Mouse (Mus musculus): ENCODE measurements at regions not wholly inside any gene's neighbourhood (a gene's known extent, or its start where the extent isn't known, plus 50 kb on each side); places are given as distances from the start of the nearest gene placed in this dataset.
A peak's percentile ranks its signal among the peaks of the same experiment; 100 is the strongest.

- ATAC-seq (replicated peaks; ENCODE audit: low FRiP score) = 0 out of 2 replicates have a peak, but pooled peaks have one; percentile 29
- no peak overlapping the region for H3K27ac ChIP-seq
Measured at GRCm38 (mm10) chr4:31411770-31412525, 551.9 kb upstream of the Map3k7 start.

DNA sequence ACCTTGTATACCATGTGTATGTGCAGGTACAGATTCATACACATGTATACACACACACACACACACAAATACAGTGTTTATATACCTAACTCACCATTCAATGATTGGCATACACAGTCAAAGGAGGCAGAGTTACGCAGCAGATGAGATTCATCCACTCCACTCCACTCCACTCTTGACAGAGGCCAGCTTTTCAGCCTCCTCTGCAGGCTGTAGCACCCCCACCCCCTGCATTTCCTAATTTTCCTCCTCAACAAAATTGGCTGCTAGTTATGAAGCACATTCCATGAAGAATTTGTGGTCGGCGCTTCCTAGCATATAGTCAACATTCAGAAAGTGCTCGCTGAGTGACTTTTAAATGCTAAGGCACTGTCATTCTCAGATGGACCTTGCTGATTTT is 546.7 kb upstream of the Map3k7 start:
- no peak overlapping the region for H3K4me2 ChIP-seq
- ATAC-seq (replicated peaks; ENCODE audit: low FRiP score) = no peak
- no peak overlapping the region for H3K4me3 ChIP-seq (replicated peaks)
- peaks cover 1% of the 10 kb centered on the region; the same call in 1 of the 2 replicates for H3K4me1 ChIP-seq
- H3K9ac ChIP-seq = no peak overlapping the region
- no peaks in the 10 kb centered on the region for H3K9me3 ChIP-seq (replicated peaks)
- 85% methylated on average over 4 of the region's 4 CpGs for WGBS
- H3K36me3 ChIP-seq = no peaks in the 10 kb centered on the region
- H3K27me3 ChIP-seq = no peaks in the 10 kb centered on the region
- no peak overlapping the region for H3K27ac ChIP-seq

More at GRCm38 (mm10) chr4:31411770-31412525, 551.9 kb upstream of the Map3k7 start:
- H3K4me1 ChIP-seq = peaks cover 5% of the 10 kb centered on the region; the same call in 1 of the 2 replicates
- 50% methylated on average over 9 of the region's 9 CpGs for WGBS
- no peaks in the 10 kb centered on the region for H3K36me3 ChIP-seq
- no peak overlapping the region for H3K4me3 ChIP-seq (replicated peaks)
- no peak overlapping the region for H3K9ac ChIP-seq
- no peaks in the 10 kb centered on the region for H3K9me3 ChIP-seq (replicated peaks)
- no peak overlapping the region for H3K4me2 ChIP-seq
- no peaks in the 10 kb centered on the region for H3K27me3 ChIP-seq

- H3K9ac ChIP-seq = no peak overlapping the region
- no peak overlapping the region for H3K27ac ChIP-seq
- H3K4me1 ChIP-seq = no peaks in the 10 kb centered on the region
- no peak overlapping the region for H3K4me2 ChIP-seq
- no peaks in the 10 kb centered on the region for H3K27me3 ChIP-seq
- H3K9me3 ChIP-seq (replicated peaks) = no peaks in the 10 kb centered on the region
- 14% methylated on average over 6 of the region's 6 CpGs for WGBS
- ATAC-seq (replicated peaks; ENCODE audit: low FRiP score) = peak; percentile 46; the same call in 1 of the 2 replicates
- no peak overlapping the region for H3K4me3 ChIP-seq (replicated peaks)
- H3K36me3 ChIP-seq = no peaks in the 10 kb centered on the region
Measured at GRCm38 (mm10) chr4:31419240-31419639, 544.7 kb upstream of the Map3k7 start.

- Histone ChIP-seq H3K27me3 (no peaks in the 10 kb centered on the region), H3K27ac (no peak overlapping the region), H3K4me2 (no peak overlapping the region), H3K9me3 (replicated peaks) (no peaks in the 10 kb centered on the region), H3K4me1 (no peaks in the 10 kb centered on the region), H3K36me3 (no peaks in the 10 kb centered on the region), H3K4me3 (replicated peaks) (no peak overlapping the region), H3K9ac (no peak overlapping the region)
- WGBS = 83% methylated on average over 9 of the region's 9 CpGs
- ATAC-seq (replicated peaks; ENCODE audit: low FRiP score) = no peak
Measured at GRCm38 (mm10) chr4:31420167-31420566, 543.7 kb upstream of the Map3k7 start.

GRCm38 (mm10) chr4:31421386-31421785 is 542.5 kb upstream of the Map3k7 start:
- no peak overlapping the region for H3K4me2 ChIP-seq
- H3K9me3 ChIP-seq (replicated peaks) = no peaks in the 10 kb centered on the region
- WGBS = 63% methylated on average over 5 of the region's 5 CpGs
- H3K27me3 ChIP-seq = no peaks in the 10 kb centered on the region
- no peak overlapping the region for H3K4me3 ChIP-seq (replicated peaks)
- 0 out of 2 replicates have a peak, but pooled peaks cover 2% of the 10 kb centered on the region for H3K4me1 ChIP-seq
- ATAC-seq (replicated peaks; ENCODE audit: low FRiP score) = 0 out of 2 replicates have a peak, but pooled peaks have one; percentile 29
- no peak overlapping the region for H3K27ac ChIP-seq
- no peaks in the 10 kb centered on the region for H3K36me3 ChIP-seq
- no peak overlapping the region for H3K9ac ChIP-seq

- no peaks in the 10 kb centered on the region for H3K9me3 ChIP-seq (replicated peaks)
- 0 out of 2 replicates have a peak, but pooled peaks cover 2% of the 10 kb centered on the region for H3K4me1 ChIP-seq
- H3K4me2 ChIP-seq = no peak overlapping the region
- no peak for ATAC-seq (replicated peaks; ENCODE audit: low FRiP score)
- no peak overlapping the region for H3K4me3 ChIP-seq (replicated peaks)
- H3K9ac ChIP-seq = no peak overlapping the region
- 37% methylated on average over 7 of the region's 7 CpGs for WGBS
- no peak overlapping the region for H3K27ac ChIP-seq
- no peaks in the 10 kb centered on the region for H3K27me3 ChIP-seq
- H3K36me3 ChIP-seq = no peaks in the 10 kb centered on the region
Measured at GRCm38 (mm10) chr4:31425135-31425534, 538.8 kb upstream of the Map3k7 start.

DNA sequence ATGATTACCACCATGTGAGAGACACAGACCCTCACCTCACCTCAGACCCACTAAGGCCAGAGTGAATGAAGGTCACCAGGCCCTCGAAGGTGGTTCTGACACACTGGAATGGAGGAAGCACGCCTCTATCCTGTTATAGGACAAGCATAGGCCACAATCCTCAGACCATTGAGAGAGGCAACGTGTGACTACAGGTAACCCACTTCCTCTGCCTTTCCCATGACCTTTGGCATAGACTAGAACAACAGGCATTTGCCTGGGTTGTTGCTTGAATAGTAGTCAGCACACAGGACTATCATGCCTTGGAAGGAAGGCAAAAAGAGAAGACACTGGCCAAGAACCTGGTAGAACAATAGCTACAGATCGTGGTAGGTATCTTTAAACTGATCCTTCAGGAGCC is 538.2 kb upstream of the Map3k7 start:
- H3K36me3 ChIP-seq = no peaks in the 10 kb centered on the region
- H3K9ac ChIP-seq = no peak overlapping the region
- H3K27ac ChIP-seq = no peak overlapping the region
- 0 out of 2 replicates have a peak, but pooled peaks cover 2% of the 10 kb centered on the region for H3K4me1 ChIP-seq
- no peak overlapping the region for H3K4me3 ChIP-seq (replicated peaks)
- ATAC-seq (replicated peaks; ENCODE audit: low FRiP score) = no peak
- no peaks in the 10 kb centered on the region for H3K9me3 ChIP-seq (replicated peaks)
- no peaks in the 10 kb centered on the region for H3K27me3 ChIP-seq
- no peak overlapping the region for H3K4me2 ChIP-seq
- WGBS = 78% methylated on average over 4 of the region's 4 CpGs

- no peak for ATAC-seq (replicated peaks; ENCODE audit: low FRiP score)
- 64% methylated on average over 7 of the region's 7 CpGs for WGBS
- H3K36me3 ChIP-seq = no peaks in the 10 kb centered on the region
- no peaks in the 10 kb centered on the region for H3K9me3 ChIP-seq (replicated peaks)
- H3K4me2 ChIP-seq = no peak overlapping the region
- H3K27me3 ChIP-seq = no peaks in the 10 kb centered on the region
- no peak overlapping the region for H3K27ac ChIP-seq
- H3K9ac ChIP-seq = no peak overlapping the region
- no peak overlapping the region for H3K4me3 ChIP-seq (replicated peaks)
- H3K4me1 ChIP-seq = 0 out of 2 replicates have a peak, but pooled peaks cover 2% of the 10 kb centered on the region
Measured at GRCm38 (mm10) chr4:31426169-31427030, 537.5 kb upstream of the Map3k7 start.

- no peak overlapping the region for H3K4me3 ChIP-seq (replicated peaks)
- no peak overlapping the region for H3K27ac ChIP-seq
- H3K4me2 ChIP-seq = no peak overlapping the region
- no peaks in the 10 kb centered on the region for H3K27me3 ChIP-seq
- ATAC-seq (replicated peaks; ENCODE audit: low FRiP score) = no peak
- WGBS = 92% methylated on average over 7 of the region's 7 CpGs
- no peaks in the 10 kb centered on the region for H3K36me3 ChIP-seq
- H3K4me1 ChIP-seq = no peaks in the 10 kb centered on the region
- no peak overlapping the region for H3K9ac ChIP-seq
- H3K9me3 ChIP-seq (replicated peaks) = no peaks in the 10 kb centered on the region
Measured at GRCm38 (mm10) chr4:31433943-31434342, 530.0 kb upstream of the Map3k7 start.

GRCm38 (mm10) chr4:31454898-31455297 is 509.0 kb upstream of the Map3k7 start:
- no peaks in the 10 kb centered on the region for H3K27me3 ChIP-seq
- no peak for ATAC-seq (replicated peaks; ENCODE audit: low FRiP score)
- H3K4me3 ChIP-seq (replicated peaks) = no peak overlapping the region
- 60% methylated on average over 7 of the region's 7 CpGs for WGBS
- no peak overlapping the region for H3K9ac ChIP-seq
- no peaks in the 10 kb centered on the region for H3K36me3 ChIP-seq
- no peak overlapping the region for H3K27ac ChIP-seq
- H3K9me3 ChIP-seq (replicated peaks) = no peaks in the 10 kb centered on the region
- H3K4me2 ChIP-seq = no peak overlapping the region
- peaks cover 7% of the 10 kb centered on the region; the same call in 1 of the 2 replicates for H3K4me1 ChIP-seq

- H3K27ac ChIP-seq = 0 out of 2 replicates have a peak overlapping the region, but pooled peaks have one; percentile 30
- ATAC-seq (replicated peaks; ENCODE audit: low FRiP score) = no peak
Measured at GRCm38 (mm10) chr4:31455466-31455865, 508.4 kb upstream of the Map3k7 start.

GRCm38 (mm10) chr4:31462456-31462855 is 501.4 kb upstream of the Map3k7 start:
- Histone ChIP-seq H3K4me1 (0 out of 2 replicates have a peak, but pooled peaks cover 2% of the 10 kb centered on the region), H3K4me2 (no peak overlapping the region), H3K9me3 (replicated peaks) (no peaks in the 10 kb centered on the region), H3K4me3 (replicated peaks) (no peak overlapping the region), H3K27me3 (no peaks in the 10 kb centered on the region), H3K9ac (no peak overlapping the region), H3K27ac (no peak overlapping the region), H3K36me3 (no peaks in the 10 kb centered on the region)
- ATAC-seq (replicated peaks; ENCODE audit: low FRiP score) = no peak
- 76% methylated on average over 4 of the region's 4 CpGs for WGBS

More at GRCm38 (mm10) chr4:31455466-31455865, 508.4 kb upstream of the Map3k7 start:
- H3K27me3 ChIP-seq = no peaks in the 10 kb centered on the region
- H3K4me2 ChIP-seq = no peak overlapping the region
- H3K9me3 ChIP-seq (replicated peaks) = no peaks in the 10 kb centered on the region
- no peaks in the 10 kb centered on the region for H3K36me3 ChIP-seq
- no peak overlapping the region for H3K4me3 ChIP-seq (replicated peaks)
- H3K4me1 ChIP-seq = peaks cover 7% of the 10 kb centered on the region; the same call in 1 of the 2 replicates
- 51% methylated on average over 4 of the region's 4 CpGs for WGBS
- H3K9ac ChIP-seq = no peak overlapping the region

Data from kidney, embryonic 15.5 days (tissue).